Mouse (Mus musculus) embryonic facial prominence, embryonic 11.5 days (tissue): ENCODE measurements around the gene Cnot2. TPM values are rescaled to one million over a fixed set of nuclear protein-coding genes. Genes with fewer than 3 reads are reported as not detected.
"Not testable (repeated sequence)": the region's sequence is repeated elsewhere in the genome, so short reads cannot be mapped to it uniquely, and the experiment has no call there.

Experiments
- ATAC-seq: fragments of 200-750 bp; cut with Nextera tagmentation; replicated peaks from 2 replicates; pipeline ENCODE4 v1.8.0; 2017; ENCODE audit warnings: low read depth; ENCODE audit not compliant: insufficient number of reproducible peaks, low FRiP score, low TSS enrichment
- DNase-seq: peaks from one replicate; pipeline ENCODE4 v3.0.0-alpha.2; 2015; ENCODE audit warnings: low spot score
- H3K27ac ChIP-seq: fragments of 300-500 bp; sonication (generic); replicated peaks from 2 replicates; pipeline ENCODE4 v1.5.1; 2014; ENCODE audit warnings: mild to moderate bottlenecking, low read depth, low read length, control low read depth
- H3K27me3 ChIP-seq: fragments of 300-500 bp; sonication (generic); 2 replicates; pipeline ENCODE4 v1.6.1; 2014; ENCODE audit warnings: mild to moderate bottlenecking, low read length, moderate library complexity, mixed read lengths; ENCODE audit not compliant: control insufficient read depth, insufficient read depth
- H3K36me3 ChIP-seq: fragments of 300-500 bp; sonication (generic); replicated peaks from 2 replicates; pipeline ENCODE4 v1.6.1; 2014; ENCODE audit warnings: low read depth, mild to moderate bottlenecking, low read length, moderate library complexity, mixed read lengths; ENCODE audit not compliant: control insufficient read depth, insufficient read depth
- H3K4me1 ChIP-seq: fragments of 300-500 bp; sonication (generic); 2 replicates; pipeline ENCODE4 v1.6.1; 2014; ENCODE audit warnings: low read length, mixed read lengths; ENCODE audit not compliant: control insufficient read depth, insufficient read depth
- H3K4me2 ChIP-seq: fragments of 300-500 bp; sonication (generic); 2 replicates; pipeline ENCODE4 v1.6.1; 2014; ENCODE audit warnings: low read depth, mild to moderate bottlenecking, control low read depth, low read length, moderate library complexity
- H3K4me3 ChIP-seq: fragments of 300-500 bp; sonication (generic); 2 replicates; pipeline ENCODE4 v1.5.1; 2014; ENCODE audit warnings: low read depth, low read length, control low read depth
- H3K9ac ChIP-seq: fragments of 300-500 bp; sonication (generic); replicated peaks from 2 replicates; pipeline ENCODE4 v1.6.1; 2014; ENCODE audit warnings: mild to moderate bottlenecking, control low read depth, low read length
- H3K9me3 ChIP-seq: fragments of 300-500 bp; sonication (generic); replicated peaks from 2 replicates; pipeline ENCODE4 v1.6.1; 2016; ENCODE audit warnings: mild to moderate bottlenecking, low read length, inconsistent platforms, mixed read lengths; ENCODE audit not compliant: control insufficient read depth
- WGBS: fragments of 180-500 bp; shearing (Covaris S2); extraction: QIAGEN DNeasy Blood & Tissue Kit; methylation state at CpG from one replicate; pipeline ENCODE4 v1.1.7; 2014; 5-methylcytosine and 5-hydroxymethylcytosine counted together
- polyA plus RNA-seq: library from polyadenylated mRNA; unstranded; fragments of >200 nt; fragmentation: Nextera tagmentation; extraction: Ambion mirVana; gene quantifications from 2 replicates; pipeline ENCODE4 v1.2.1, GENCODE M21; 2014

Gene Cnot2
- polyA plus RNA-seq, 1 experiment from 2014 or later, result 178 TPM

GRCm38 (mm10) chr10:116581719-116582481 is 589 bp upstream of the Cnot2 start:
- DNase-seq (peak; percentile 61), ATAC-seq (peak; percentile 81)
- H3K4me3 ChIP-seq, result peak overlapping the region; percentile 98
- H3K9me3 ChIP-seq, result no peaks in the 10 kb centered on the region
- H3K9ac ChIP-seq, result peak overlapping the region; percentile 98
- no peaks in the 10 kb centered on the region for H3K4me1 ChIP-seq
- peak overlapping the region; percentile 58 for H3K4me2 ChIP-seq
- H3K36me3 ChIP-seq, result no peaks in the 10 kb centered on the region
- under 1% methylated on average over 60 of the region's 67 CpGs for WGBS
- H3K27ac ChIP-seq, result peak overlapping the region; percentile 99
- no peaks in the 10 kb centered on the region for H3K27me3 ChIP-seq

- peak overlapping the region; percentile 98 for H3K9ac ChIP-seq
- no peaks in the 10 kb centered on the region for H3K36me3 ChIP-seq
- H3K9me3 ChIP-seq, result no peaks in the 10 kb centered on the region
- H3K27me3 ChIP-seq, result no peaks in the 10 kb centered on the region
- H3K4me3 ChIP-seq, result peak overlapping the region; percentile 98
- WGBS, result under 1% methylated on average over 21 of the region's 71 CpGs
- peak overlapping the region; percentile 55 for H3K4me2 ChIP-seq
- peak; percentile 35 for ATAC-seq
- DNase-seq, result peak; percentile 70
- H3K4me1 ChIP-seq, result no peaks in the 10 kb centered on the region
- peak overlapping the region; percentile 99 for H3K27ac ChIP-seq
These were observed 536 bp downstream of the Cnot2 start for GRCm38 (mm10) chr10:116580591-116581358.

GRCm38 (mm10) chr10:116579478-116579877 is 1.8 kb downstream of the Cnot2 start:
- DNase-seq (no peak), ATAC-seq (no peak)
- Histone ChIP-seq H3K36me3 (no peaks in the 10 kb centered on the region), H3K4me1 (no peaks in the 10 kb centered on the region), H3K4me3 (no peak overlapping the region), H3K4me2 (no peak overlapping the region), H3K27ac (no peak overlapping the region), H3K27me3 (no peaks in the 10 kb centered on the region), H3K9me3 (no peaks in the 10 kb centered on the region), H3K9ac (no peak overlapping the region)

GRCm38 (mm10) chr10:116578375-116578774 is 2.9 kb downstream of the Cnot2 start:
- no peaks in the 10 kb centered on the region for H3K9me3 ChIP-seq
- H3K4me3 ChIP-seq, result no peak overlapping the region
- H3K27ac ChIP-seq, result no peak overlapping the region
- no peaks in the 10 kb centered on the region for H3K4me1 ChIP-seq
- DNase-seq (no peak), ATAC-seq (no peak)
- H3K27me3 ChIP-seq, result no peaks in the 10 kb centered on the region
- no peak overlapping the region for H3K4me2 ChIP-seq
- H3K9ac ChIP-seq, result no peak overlapping the region
- no peaks in the 10 kb centered on the region for H3K36me3 ChIP-seq

- no peak overlapping the region for H3K9ac ChIP-seq
- H3K9me3 ChIP-seq, result no peaks in the 10 kb centered on the region
- no peak overlapping the region for H3K4me3 ChIP-seq
- H3K36me3 ChIP-seq, result no peaks in the 10 kb centered on the region
- 82% methylated on average over 3 of the region's 3 CpGs for WGBS
- H3K4me2 ChIP-seq, result no peak overlapping the region
- no peaks in the 10 kb centered on the region for H3K4me1 ChIP-seq
- ATAC-seq (no peak), DNase-seq (no peak)
- no peak overlapping the region for H3K27ac ChIP-seq
- no peaks in the 10 kb centered on the region for H3K27me3 ChIP-seq
These were observed 4.1 kb downstream of the Cnot2 start for GRCm38 (mm10) chr10:116577181-116577580.

GRCm38 (mm10) chr10:116576071-116576470 is 5.2 kb downstream of the Cnot2 start:
- not testable (repeated sequence) for ATAC-seq, H3K27me3 ChIP-seq, H3K4me2 ChIP-seq, H3K36me3 ChIP-seq, H3K4me3 ChIP-seq, H3K9me3 ChIP-seq, H3K27ac ChIP-seq, H3K9ac ChIP-seq, DNase-seq, H3K4me1 ChIP-seq
- WGBS, result 95% methylated on average over 2 of the region's 2 CpGs

GRCm38 (mm10) chr10:116570526-116570925 is 10.8 kb downstream of the Cnot2 start:
- no peak overlapping the region for H3K4me3 ChIP-seq
- DNase-seq (no peak), ATAC-seq (no peak)
- 90% methylated on average over 7 of the region's 7 CpGs for WGBS
- H3K9ac ChIP-seq, result no peak overlapping the region
- H3K4me2 ChIP-seq, result no peak overlapping the region
- no peaks in the 10 kb centered on the region for H3K27me3 ChIP-seq
- H3K9me3 ChIP-seq, result no peaks in the 10 kb centered on the region
- H3K36me3 ChIP-seq, result no peaks in the 10 kb centered on the region
- no peak overlapping the region for H3K27ac ChIP-seq
- no peaks in the 10 kb centered on the region for H3K4me1 ChIP-seq

GRCm38 (mm10) chr10:116568539-116568938 is 12.8 kb downstream of the Cnot2 start:
- Histone ChIP-seq H3K4me3 (no peak overlapping the region), H3K27ac (no peak overlapping the region), H3K9me3 (no peaks in the 10 kb centered on the region), H3K4me2 (no peak overlapping the region), H3K36me3 (no peaks in the 10 kb centered on the region), H3K27me3 (no peaks in the 10 kb centered on the region), H3K9ac (no peak overlapping the region), H3K4me1 (no peaks in the 10 kb centered on the region)
- ATAC-seq (no peak), DNase-seq (no peak)
- 84% methylated on average over 1 of the region's 1 CpGs for WGBS
